Mouse (Mus musculus) embryonic facial prominence, embryonic 14.5 days (tissue): ENCODE results near the gene Dlg2. TPM values are rescaled to one million over a fixed set of nuclear protein-coding genes. Genes with fewer than 3 reads are reported as not detected.

ENCODE experiments used
- ATAC-seq: fragments of 200-750 bp; cut with Nextera tagmentation; 2 replicates; pipeline ENCODE4 v1.8.0; 2017; ENCODE audit warnings: low read depth, moderate number of reproducible peaks, moderate TSS enrichment
- DNase-seq: peaks from one replicate; pipeline ENCODE4 v3.0.0-alpha.2; 2015; ENCODE audit warnings: low spot score
- H3K27ac ChIP-seq: fragments of 300-500 bp; sonication (generic); replicated peaks from 2 replicates; pipeline ENCODE4 v1.5.1; 2014; ENCODE audit warnings: low read depth, mild to moderate bottlenecking, low read length, moderate library complexity
- H3K27me3 ChIP-seq: fragments of 300-500 bp; sonication (generic); replicated peaks from 2 replicates; pipeline ENCODE4 v1.6.1; 2014; ENCODE audit warnings: low read length; ENCODE audit not compliant: control insufficient read depth, insufficient read depth
- H3K36me3 ChIP-seq: fragments of 300-500 bp; sonication (generic); 2 replicates; pipeline ENCODE4 v1.6.1; 2014; ENCODE audit warnings: low read length, mixed read lengths; ENCODE audit not compliant: control insufficient read depth, insufficient read depth
- H3K4me1 ChIP-seq: fragments of 300-500 bp; sonication (generic); 2 replicates; pipeline ENCODE4 v1.6.1; 2014; ENCODE audit warnings: antibody characterized with exemption, low read length; ENCODE audit not compliant: control insufficient read depth, insufficient read depth
- H3K4me2 ChIP-seq: fragments of 300-500 bp; sonication (generic); 2 replicates; pipeline ENCODE4 v1.6.1; 2014; ENCODE audit warnings: low read depth, mild to moderate bottlenecking, low read length, moderate library complexity, mixed read lengths
- H3K4me3 ChIP-seq: fragments of 300-500 bp; sonication (generic); 2 replicates; pipeline ENCODE4 v1.5.1; 2014; ENCODE audit warnings: low read depth, mild to moderate bottlenecking, low read length
- H3K9ac ChIP-seq: fragments of 300-500 bp; sonication (generic); 2 replicates; pipeline ENCODE4 v1.6.1; 2014; ENCODE audit warnings: low read depth, mild to moderate bottlenecking, low read length, moderate library complexity, mixed read lengths
- H3K9me3 ChIP-seq: fragments of 300-500 bp; sonication (generic); 2 replicates; pipeline ENCODE4 v1.6.1; 2016; ENCODE audit warnings: low read length; ENCODE audit not compliant: control insufficient read depth
- WGBS: fragments of 180-500 bp; shearing (Covaris S2); extraction: QIAGEN DNeasy Blood & Tissue Kit; methylation state at CpG from one replicate; pipeline ENCODE4 v1.1.7; 2014; 5-methylcytosine and 5-hydroxymethylcytosine counted together
- polyA plus RNA-seq: library from polyadenylated mRNA; unstranded; fragments of >200 nt; fragmentation: Nextera tagmentation; extraction: Ambion mirVana; gene quantifications from 2 replicates; pipeline ENCODE4 v1.2.1, GENCODE M21; 2014

Gene Dlg2
- polyA plus RNA-seq, 1 experiment from 2014 or later, result 5.1 TPM

DNA sequence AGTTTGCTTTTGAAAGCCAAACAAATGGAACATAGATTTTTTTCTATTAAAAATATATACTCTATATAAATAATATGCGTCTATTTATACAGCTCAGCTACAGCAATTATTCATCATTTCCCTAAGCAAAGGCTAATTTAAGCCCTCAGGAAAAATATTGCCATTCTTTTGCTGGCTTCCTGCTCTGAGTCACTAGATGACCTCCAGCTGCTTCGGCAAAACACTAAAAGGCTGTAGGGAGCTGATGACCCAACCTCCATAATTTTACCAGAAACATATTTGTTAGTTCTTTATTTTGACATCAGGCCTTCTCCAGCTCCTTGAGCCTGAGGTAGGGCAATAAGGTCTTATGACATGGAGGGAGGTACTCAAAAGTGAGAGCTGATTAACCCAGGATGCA lies 1426.0 kb downstream of the Dlg2 start:
- no peak for DNase-seq
- no peak for ATAC-seq
- no peaks in the 10 kb centered on the region for H3K27me3 ChIP-seq
- no peak overlapping the region for H3K9ac ChIP-seq
- H3K27ac ChIP-seq, result no peak overlapping the region
- H3K4me1 ChIP-seq, result no peaks in the 10 kb centered on the region
- 65% methylated on average over 2 of the region's 2 CpGs for WGBS
- H3K4me2 ChIP-seq, result no peak overlapping the region
- H3K4me3 ChIP-seq, result no peak overlapping the region
- no peaks in the 10 kb centered on the region for H3K36me3 ChIP-seq
- no peaks in the 10 kb centered on the region for H3K9me3 ChIP-seq

GRCm38 (mm10) chr7:91916809-91917208 lies 1440.3 kb downstream of the Dlg2 start:
- DNase-seq, result no peak

DNA sequence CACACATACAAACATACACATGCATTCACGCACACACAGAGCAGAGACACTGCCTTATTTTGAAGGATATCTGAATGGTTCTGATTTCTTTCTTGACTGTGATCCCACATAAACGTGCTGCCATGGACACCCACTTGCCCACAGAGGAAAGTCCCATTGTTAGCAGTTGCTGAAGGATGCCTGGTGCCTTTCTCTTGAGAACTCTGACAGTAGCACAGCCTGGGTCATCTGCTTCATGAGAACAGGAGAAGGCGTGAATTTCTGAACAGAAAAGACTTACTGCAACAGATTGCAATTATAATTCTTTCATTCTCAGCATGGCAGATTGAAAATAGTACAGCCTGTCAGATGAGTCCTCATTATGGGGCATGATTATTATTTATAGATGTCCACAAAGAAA lies 1442.6 kb downstream of the Dlg2 start:
- H3K36me3 ChIP-seq, result no peaks in the 10 kb centered on the region
- H3K4me1 ChIP-seq, result no peaks in the 10 kb centered on the region
- H3K9ac ChIP-seq, result no peak overlapping the region
- no peak for DNase-seq
- no peaks in the 10 kb centered on the region for H3K9me3 ChIP-seq
- H3K27me3 ChIP-seq, result no peaks in the 10 kb centered on the region
- no peak overlapping the region for H3K27ac ChIP-seq
- H3K4me3 ChIP-seq, result no peak overlapping the region
- 74% methylated on average over 3 of the region's 3 CpGs for WGBS
- no peak for ATAC-seq
- H3K4me2 ChIP-seq, result no peak overlapping the region

More at GRCm38 (mm10) chr7:91916809-91917208, 1440.3 kb downstream of the Dlg2 start:
- Histone ChIP-seq H3K9me3 (no peaks in the 10 kb centered on the region), H3K4me3 (no peak overlapping the region), H3K4me2 (no peak overlapping the region), H3K4me1 (no peaks in the 10 kb centered on the region), H3K27ac (no peak overlapping the region), H3K36me3 (no peaks in the 10 kb centered on the region), H3K27me3 (no peaks in the 10 kb centered on the region), H3K9ac (no peak overlapping the region)
- ATAC-seq, result no peak
- 77% methylated on average over 3 of the region's 3 CpGs for WGBS

- 84% methylated on average over 3 of the region's 3 CpGs for WGBS
- H3K4me1 ChIP-seq, result no peaks in the 10 kb centered on the region
- no peaks in the 10 kb centered on the region for H3K27me3 ChIP-seq
- H3K4me2 ChIP-seq, result no peak overlapping the region
- DNase-seq (no peak), ATAC-seq (no peak)
- H3K9ac ChIP-seq, result no peak overlapping the region
- no peak overlapping the region for H3K4me3 ChIP-seq
- no peak overlapping the region for H3K27ac ChIP-seq
- H3K9me3 ChIP-seq, result no peaks in the 10 kb centered on the region
- H3K36me3 ChIP-seq, result no peaks in the 10 kb centered on the region
Measured at GRCm38 (mm10) chr7:91919738-91920137, 1443.3 kb downstream of the Dlg2 start.

GRCm38 (mm10) chr7:91934881-91935597 lies 1458.6 kb downstream of the Dlg2 start:
- ATAC-seq (no peak), DNase-seq (no peak)
- Histone ChIP-seq H3K4me3 (no peak overlapping the region), H3K27ac (no peak overlapping the region), H3K4me1 (no peaks in the 10 kb centered on the region), H3K36me3 (no peaks in the 10 kb centered on the region), H3K9ac (no peak overlapping the region), H3K4me2 (no peak overlapping the region), H3K27me3 (no peaks in the 10 kb centered on the region), H3K9me3 (no peaks in the 10 kb centered on the region)
- 59% methylated on average over 12 of the region's 12 CpGs for WGBS

DNA sequence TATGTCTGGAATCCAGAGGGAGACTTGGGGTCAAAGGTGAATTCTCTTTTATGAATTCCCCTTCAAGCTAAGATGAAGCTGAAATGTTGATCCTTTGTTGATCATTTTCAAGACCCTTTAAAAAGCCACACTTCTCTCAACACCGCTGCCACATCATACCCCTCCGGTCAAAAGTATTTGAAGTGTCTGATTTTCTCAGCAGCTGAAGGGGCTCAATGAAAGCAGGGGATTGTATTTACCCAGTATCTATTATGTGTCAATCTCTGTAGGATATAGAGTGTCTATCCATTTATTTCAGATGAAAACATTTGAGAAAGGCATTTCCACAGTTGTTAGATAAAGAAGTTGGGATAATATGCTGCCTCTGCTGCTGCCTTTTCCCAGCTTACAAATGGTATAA lies 1459.7 kb downstream of the Dlg2 start:
- no peak overlapping the region for H3K9ac ChIP-seq
- no peak overlapping the region for H3K4me3 ChIP-seq
- no peaks in the 10 kb centered on the region for H3K4me1 ChIP-seq
- no peak for DNase-seq
- no peak overlapping the region for H3K4me2 ChIP-seq
- ATAC-seq, result no peak
- no peaks in the 10 kb centered on the region for H3K27me3 ChIP-seq
- WGBS, result 71% methylated on average over 2 of the region's 2 CpGs
- H3K27ac ChIP-seq, result no peak overlapping the region
- no peaks in the 10 kb centered on the region for H3K9me3 ChIP-seq
- H3K36me3 ChIP-seq, result no peaks in the 10 kb centered on the region

- H3K4me3 ChIP-seq, result no peak overlapping the region
- no peak for DNase-seq
- no peak overlapping the region for H3K27ac ChIP-seq
- no peak overlapping the region for H3K4me2 ChIP-seq
- ATAC-seq, result no peak
- no peaks in the 10 kb centered on the region for H3K9me3 ChIP-seq
- H3K36me3 ChIP-seq, result no peaks in the 10 kb centered on the region
- no peak overlapping the region for H3K9ac ChIP-seq
- H3K27me3 ChIP-seq, result no peaks in the 10 kb centered on the region
- WGBS, result 80% methylated on average over 1 of the region's 1 CpGs
- H3K4me1 ChIP-seq, result no peaks in the 10 kb centered on the region
Measured at GRCm38 (mm10) chr7:91943224-91943623, 1466.8 kb downstream of the Dlg2 start.

- Histone ChIP-seq H3K9me3 (no peaks in the 10 kb centered on the region), H3K4me1 (no peaks in the 10 kb centered on the region), H3K36me3 (no peaks in the 10 kb centered on the region), H3K27ac (no peak overlapping the region), H3K4me3 (no peak overlapping the region), H3K4me2 (no peak overlapping the region), H3K27me3 (no peaks in the 10 kb centered on the region), H3K9ac (no peak overlapping the region)
- 92% methylated on average over 1 of the region's 1 CpGs for WGBS
- DNase-seq (no peak), ATAC-seq (no peak)
Measured at GRCm38 (mm10) chr7:91955584-91955983, 1479.1 kb downstream of the Dlg2 start.

DNA sequence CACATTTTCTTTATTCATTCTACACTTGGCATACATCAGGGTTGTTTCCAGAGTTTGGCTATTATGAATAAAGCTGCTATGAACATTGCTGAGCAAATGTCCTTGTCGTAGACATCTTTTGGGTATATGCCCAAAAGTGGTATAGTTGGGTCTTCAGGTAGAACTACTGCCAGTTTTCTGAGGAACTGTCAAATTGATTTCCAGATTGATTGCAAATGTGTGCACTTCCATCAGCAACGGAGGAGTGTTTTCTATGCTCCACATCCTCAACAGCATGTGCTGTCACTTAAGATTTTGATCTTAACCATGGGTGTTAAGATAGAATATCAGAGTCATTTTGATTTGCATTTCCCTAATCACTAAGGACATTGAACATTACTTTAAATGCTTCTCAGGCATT lies 1486.5 kb downstream of the Dlg2 start:
- ATAC-seq, result no peak
- WGBS, result 76% methylated on average over 2 of the region's 2 CpGs
- H3K9me3 ChIP-seq, result no peaks in the 10 kb centered on the region

More for the DNA sequence above, 1486.5 kb downstream of the Dlg2 start:
- no peaks in the 10 kb centered on the region for H3K4me1 ChIP-seq
- H3K9ac ChIP-seq, result no peak overlapping the region
- no peaks in the 10 kb centered on the region for H3K36me3 ChIP-seq
- no peak overlapping the region for H3K27ac ChIP-seq
- H3K4me3 ChIP-seq, result no peak overlapping the region
- no peaks in the 10 kb centered on the region for H3K27me3 ChIP-seq
- no peak overlapping the region for H3K4me2 ChIP-seq
- DNase-seq, result no peak
